Mouse (Mus musculus) layer of hippocampus, adult 2 months (tissue): ENCODE measurements at regions not wholly inside any gene's neighbourhood (a gene's known extent, or its start where the extent isn't known, plus 50 kb on each side); places are given as distances from the start of the nearest gene placed in this dataset.

Source experiments
- DNase-seq, 2 experiments: peaks; one replicate each; pipeline ENCODE4 v3.0.0; 2022; ENCODE audit warnings: low spot score in 2 of 2
- H3K27ac ChIP-seq: fragments of 200-600 bp; 2 replicates; pipeline ENCODE4 v1.8.1; 2022
- H3K4me3 ChIP-seq: fragments of 200-600 bp; 2 replicates; pipeline ENCODE4 v1.8.1; 2022; ENCODE audit warnings: mild to moderate bottlenecking
- CTCF ChIP-seq: fragments of 200-600 bp; conservative IDR thresholded peaks from 2 replicates; pipeline ENCODE4 v1.8.1; 2022; ENCODE audit warnings: antibody characterized with exemption, mild to moderate bottlenecking, moderate library complexity

GRCm38 (mm10) chr3:149845826-149846486 lies 855.6 kb upstream of the Adgrl2 start:
- H3K4me3 ChIP-seq: no peak overlapping the region

GRCm38 (mm10) chr3:149845083-149845825 lies 854.9 kb upstream of the Adgrl2 start:
- Histone ChIP-seq H3K27ac (no peak overlapping the region), H3K4me3 (peak overlapping the region; percentile 33)
- peak; percentile 15 to 17 for DNase-seq
- no peak for TF ChIP-seq CTCF

More at GRCm38 (mm10) chr3:149845826-149846486, 855.6 kb upstream of the Adgrl2 start:
- H3K27ac ChIP-seq: no peak overlapping the region
- no peak for TF ChIP-seq CTCF
- DNase-seq: no peak

GRCm38 (mm10) chr3:149837921-149838320 lies 847.6 kb upstream of the Adgrl2 start:
- H3K27ac ChIP-seq: no peak overlapping the region
- no peak for TF ChIP-seq CTCF
- H3K4me3 ChIP-seq: no peak overlapping the region
- no peak for DNase-seq

DNA sequence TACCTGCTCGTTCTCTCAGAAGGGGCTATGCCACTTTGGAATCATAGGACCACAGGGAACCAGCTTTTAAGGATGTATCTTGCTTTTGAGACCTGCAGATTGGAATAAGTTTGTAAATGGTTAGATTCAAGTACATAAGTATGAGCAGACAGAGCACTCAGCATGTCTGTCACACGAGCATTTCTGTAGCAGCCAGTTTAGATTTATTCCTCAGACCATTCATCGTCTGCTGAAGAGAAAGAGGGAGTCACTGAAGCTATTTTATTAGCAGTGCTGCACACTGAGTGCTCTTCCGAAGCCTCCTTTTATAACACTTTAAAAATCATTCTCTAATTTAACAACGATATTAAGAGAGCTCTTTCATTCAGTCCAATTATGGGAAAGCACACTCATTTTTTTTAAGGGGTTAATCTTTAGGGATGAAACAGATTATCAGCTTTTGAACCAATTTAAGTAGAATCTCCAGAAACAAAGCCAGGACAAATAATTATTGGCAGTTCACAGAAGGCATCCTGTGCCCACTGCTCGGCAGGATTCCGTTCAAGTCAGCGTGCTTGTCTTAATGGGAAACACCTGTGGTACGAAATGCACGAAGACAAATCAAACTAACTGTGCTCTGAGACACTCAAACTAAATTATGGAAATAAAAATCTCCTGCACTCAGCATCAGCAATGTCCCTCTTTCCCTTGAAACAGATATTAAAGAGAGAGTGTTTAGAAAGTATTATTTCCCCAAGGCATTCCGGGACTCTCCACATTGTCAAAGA lies 846.3 kb upstream of the Adgrl2 start:
- Histone ChIP-seq H3K4me3 (no peak overlapping the region), H3K27ac (no peak overlapping the region)
- no peak for DNase-seq
- TF ChIP-seq CTCF: no peak

GRCm38 (mm10) chr3:149827181-149827580 lies 836.8 kb upstream of the Adgrl2 start:
- DNase-seq: no peak
- no peak overlapping the region for H3K27ac ChIP-seq
- no peak for TF ChIP-seq CTCF
- H3K4me3 ChIP-seq: no peak overlapping the region

DNA sequence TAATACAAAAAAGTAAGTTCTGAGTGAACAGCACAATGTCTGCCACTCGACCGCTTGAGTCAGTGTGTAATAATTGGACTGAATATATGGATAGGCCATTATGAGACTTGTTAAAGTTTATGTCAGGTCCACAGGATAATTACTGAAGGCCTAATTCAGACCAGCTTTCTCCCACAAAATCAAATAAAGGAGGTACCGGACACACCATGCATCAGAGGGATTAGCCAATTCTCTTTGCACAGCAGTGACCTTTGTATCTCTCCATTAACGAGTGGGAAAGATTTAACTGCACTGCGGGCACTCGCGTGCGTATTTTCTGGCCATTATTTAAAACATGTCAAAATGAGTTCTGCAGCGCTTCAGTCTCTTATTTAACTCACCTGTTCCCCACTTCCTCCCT lies 836.4 kb upstream of the Adgrl2 start:
- Histone ChIP-seq H3K27ac (no peak overlapping the region), H3K4me3 (no peak overlapping the region)
- no peak for DNase-seq
- TF ChIP-seq CTCF: no peak

GRCm38 (mm10) chr3:149820670-149821069 lies 830.3 kb upstream of the Adgrl2 start:
- no peak overlapping the region for H3K27ac ChIP-seq
- DNase-seq: no peak
- TF ChIP-seq CTCF: no peak
- H3K4me3 ChIP-seq: no peak overlapping the region

GRCm38 (mm10) chr3:149819863-149820262 lies 829.5 kb upstream of the Adgrl2 start:
- Histone ChIP-seq H3K27ac (no peak overlapping the region), H3K4me3 (no peak overlapping the region)
- TF ChIP-seq CTCF: no peak
- DNase-seq: no peak

DNA sequence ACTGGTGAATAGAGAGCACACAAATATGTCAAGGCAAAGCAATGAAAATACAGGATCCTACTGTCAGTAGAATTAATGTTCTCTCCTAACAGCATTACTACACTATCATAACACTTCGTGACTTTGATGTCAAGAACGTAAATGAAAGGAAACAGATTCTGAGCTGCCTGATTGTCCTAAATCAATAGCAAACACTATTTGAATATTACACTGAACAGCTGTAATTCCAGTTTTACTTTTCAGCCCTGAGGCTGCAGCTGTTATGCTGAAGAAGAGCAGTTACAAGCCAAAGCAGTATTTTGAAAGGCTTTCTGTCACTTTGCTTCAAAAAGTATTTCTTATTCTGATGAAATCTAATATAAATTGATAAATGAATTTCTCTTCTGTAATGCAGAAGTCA lies 828.7 kb upstream of the Adgrl2 start:
- H3K27ac ChIP-seq: no peak overlapping the region
- no peak for DNase-seq
- no peak for TF ChIP-seq CTCF
- no peak overlapping the region for H3K4me3 ChIP-seq

GRCm38 (mm10) chr3:149811036-149811435 lies 820.7 kb upstream of the Adgrl2 start:
- Histone ChIP-seq H3K27ac (no peak overlapping the region), H3K4me3 (no peak overlapping the region)
- no peak for TF ChIP-seq CTCF
- DNase-seq: no peak

DNA sequence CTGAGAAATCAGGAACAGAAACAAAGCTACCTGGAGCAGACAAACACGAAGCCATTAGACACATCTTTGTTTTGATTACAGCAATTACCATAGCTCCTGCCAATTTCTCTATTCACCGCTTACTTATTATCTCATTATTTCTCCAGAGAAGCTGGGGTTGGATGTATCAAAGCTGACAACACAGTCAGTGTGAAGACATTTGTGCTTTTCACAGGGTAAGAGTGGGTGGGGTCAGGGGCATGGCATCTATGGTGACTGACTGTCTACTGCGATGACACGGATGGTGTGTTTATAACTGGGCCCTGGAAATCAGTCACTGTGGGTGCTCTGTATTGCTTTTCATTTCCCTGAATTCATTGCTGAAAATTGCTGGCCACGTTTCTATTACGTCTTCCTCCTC lies 815.0 kb upstream of the Adgrl2 start:
- no peak for TF ChIP-seq CTCF
- Histone ChIP-seq H3K27ac (no peak overlapping the region), H3K4me3 (no peak overlapping the region)
- DNase-seq: no peak

- no peak overlapping the region for H3K27ac ChIP-seq
- DNase-seq: no peak
- no peak overlapping the region for H3K4me3 ChIP-seq
- TF ChIP-seq CTCF: no peak
These were observed 805.8 kb upstream of the Adgrl2 start for GRCm38 (mm10) chr3:149796123-149796522.

GRCm38 (mm10) chr3:149791593-149791992 lies 801.2 kb upstream of the Adgrl2 start:
- no peak overlapping the region for H3K4me3 ChIP-seq
- no peak overlapping the region for H3K27ac ChIP-seq
- no peak for DNase-seq
- no peak for TF ChIP-seq CTCF
